Mouse (Mus musculus) thymus, adult 2 months (tissue): ENCODE data around the gene Rab6b. TPM values are rescaled to one million over a fixed set of nuclear protein-coding genes. Genes with fewer than 3 reads are reported as not detected.

ENCODE experiments used
- DNase-seq: peaks from one replicate; pipeline ENCODE4 v3.0.0; 2021
- H3K27ac ChIP-seq: fragments of 200-500 bp; 2 replicates; pipeline ENCODE4 v1.5.1; 2012; ENCODE audit warnings: low read length, control low read depth; ENCODE audit not compliant: control insufficient read depth, insufficient read depth
- H3K27me3 ChIP-seq: fragments of 200-500 bp; 2 replicates; pipeline ENCODE4 v1.6.1; 2012; ENCODE audit warnings: mild to moderate bottlenecking, low read length, moderate library complexity, mixed read lengths; ENCODE audit not compliant: control insufficient read depth, insufficient read depth
- H3K36me3 ChIP-seq: fragments of 200-500 bp; 2 replicates; pipeline ENCODE4 v1.6.1; 2012; ENCODE audit warnings: mild to moderate bottlenecking, low read length, moderate library complexity; ENCODE audit not compliant: control insufficient read depth, insufficient read depth
- H3K4me1 ChIP-seq: fragments of 200-500 bp; replicated peaks from 2 replicates; pipeline ENCODE4 v1.6.1; 2012; ENCODE audit warnings: low read length; ENCODE audit not compliant: control insufficient read depth, insufficient read depth
- H3K4me3 ChIP-seq: fragments of 200-500 bp; 2 replicates; pipeline ENCODE4 v1.5.1; 2012; ENCODE audit warnings: mild to moderate bottlenecking, low read length, control low read depth, moderate library complexity; ENCODE audit not compliant: control insufficient read depth, insufficient read depth
- CTCF ChIP-seq: fragments of 200-500 bp; IDR thresholded peaks from 2 replicates; pipeline ENCODE4 v1.5.1; 2012; ENCODE audit warnings: mild to moderate bottlenecking, control low read depth, low read length, moderate library complexity, borderline replicate concordance; ENCODE audit not compliant: control insufficient read depth, poor library complexity, insufficient read depth; ENCODE audit errors: extremely low read depth
- POLR2A ChIP-seq: fragments of 200-500 bp; IDR thresholded peaks from 2 replicates; pipeline ENCODE4 v1.6.1; 2012; ENCODE audit warnings: mild to moderate bottlenecking, low read length, control low read depth, moderate library complexity; ENCODE audit not compliant: control insufficient read depth, poor library complexity, insufficient read depth; ENCODE audit errors: extremely low read depth
- WGBS: fragments of 180-500 bp; shearing (Covaris S2); methylation state at CpG from one replicate; pipeline ENCODE4 v1.1.7; 2018; 5-methylcytosine and 5-hydroxymethylcytosine counted together
- polyA plus RNA-seq: library from polyadenylated mRNA; depleted of rRNA; stranded (reverse); fragments of >200 nt; gene quantifications from 2 replicates; pipeline ENCODE4 v1.2.3, GENCODE M21; 2012

The Rab6b gene
- polyA plus RNA-seq, 1 experiment = 4.7 TPM

DNA sequence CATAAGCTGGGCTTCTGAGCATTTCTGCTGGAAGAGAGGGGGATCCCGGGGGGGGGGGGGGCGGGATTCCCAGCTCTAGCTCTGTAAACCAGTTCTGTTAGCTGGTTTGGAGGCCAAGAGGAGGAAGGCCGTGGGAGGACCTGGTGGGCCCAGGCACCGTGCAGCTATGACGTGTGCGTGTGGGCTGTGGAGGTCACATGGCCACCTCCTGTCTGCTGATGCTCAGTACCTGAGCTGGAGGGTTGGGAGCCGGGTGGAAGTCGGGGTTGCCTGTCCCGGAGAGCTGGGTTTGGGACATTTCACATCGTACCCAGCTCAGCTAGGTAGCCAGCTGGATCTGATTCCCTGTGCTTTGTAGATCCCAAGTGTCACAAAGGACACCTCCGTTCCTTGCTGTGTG lies 1.8 kb downstream of the Rab6b start:
- no peaks in the 10 kb centered on the region for H3K27me3 ChIP-seq
- DNase-seq = no peak
- H3K4me3 ChIP-seq = no peak overlapping the region
- 79% methylated on average over 11 of the region's 11 CpGs for WGBS
- TF ChIP-seq CTCF (no peak), POLR2A (no peak)
- H3K27ac ChIP-seq = no peak overlapping the region
- H3K36me3 ChIP-seq = no peaks in the 10 kb centered on the region
- H3K4me1 ChIP-seq = peaks cover 30% of the 10 kb centered on the region

DNA sequence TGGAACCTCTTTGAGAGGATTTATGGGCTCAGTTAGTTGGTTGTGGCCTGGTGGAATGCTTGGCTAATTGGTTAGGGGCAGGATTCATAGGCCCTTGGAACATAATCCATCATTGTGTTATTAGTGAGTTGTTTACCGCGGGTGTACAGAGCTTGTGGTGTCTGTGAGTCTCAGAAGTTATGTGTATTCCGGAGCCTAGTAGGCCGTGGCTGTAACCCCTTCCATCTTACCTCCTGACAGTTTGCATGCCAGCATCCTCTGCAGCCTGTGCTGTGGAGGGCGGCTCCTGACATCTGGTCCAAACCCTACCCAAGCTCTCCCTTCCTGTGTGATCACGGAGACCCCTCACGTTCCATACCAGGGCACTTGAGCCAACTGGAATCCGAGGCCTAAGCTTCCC lies 2.7 kb downstream of the Rab6b start:
- WGBS = 97% methylated on average over 8 of the region's 8 CpGs
- H3K4me3 ChIP-seq = no peak overlapping the region
- no peaks in the 10 kb centered on the region for H3K27me3 ChIP-seq
- DNase-seq = no peak
- peaks cover 30% of the 10 kb centered on the region for H3K4me1 ChIP-seq
- TF ChIP-seq CTCF = no peak
- TF ChIP-seq POLR2A = no peak
- H3K36me3 ChIP-seq = no peaks in the 10 kb centered on the region
- H3K27ac ChIP-seq = no peak overlapping the region

DNA sequence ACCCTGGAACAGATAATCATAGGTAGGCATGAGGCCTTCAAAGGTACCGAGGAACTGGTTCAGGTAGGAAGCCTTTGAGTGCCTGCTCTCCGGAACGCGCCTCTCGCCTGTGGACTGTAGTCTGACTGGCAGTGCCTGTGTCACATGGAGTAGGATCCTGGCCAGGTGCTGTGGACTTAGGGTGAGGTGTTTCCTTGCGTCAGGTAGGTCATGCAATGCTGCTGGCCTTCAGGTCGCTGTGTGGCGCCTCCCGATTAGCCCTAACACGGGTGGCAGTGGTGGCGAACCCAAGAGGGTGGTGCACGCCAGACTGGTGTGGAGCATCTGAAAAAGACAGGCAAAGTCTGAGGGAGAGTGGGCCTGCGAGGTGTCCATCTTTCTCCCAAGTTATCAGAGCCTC lies 3.3 kb downstream of the Rab6b start:
- no peak overlapping the region for H3K4me3 ChIP-seq
- no peaks in the 10 kb centered on the region for H3K36me3 ChIP-seq
- H3K27me3 ChIP-seq = no peaks in the 10 kb centered on the region
- no peak overlapping the region for H3K27ac ChIP-seq
- TF ChIP-seq POLR2A (no peak), CTCF (no peak)
- 96% methylated on average over 13 of the region's 13 CpGs for WGBS
- no peak for DNase-seq
- H3K4me1 ChIP-seq = peaks cover 28% of the 10 kb centered on the region

DNA sequence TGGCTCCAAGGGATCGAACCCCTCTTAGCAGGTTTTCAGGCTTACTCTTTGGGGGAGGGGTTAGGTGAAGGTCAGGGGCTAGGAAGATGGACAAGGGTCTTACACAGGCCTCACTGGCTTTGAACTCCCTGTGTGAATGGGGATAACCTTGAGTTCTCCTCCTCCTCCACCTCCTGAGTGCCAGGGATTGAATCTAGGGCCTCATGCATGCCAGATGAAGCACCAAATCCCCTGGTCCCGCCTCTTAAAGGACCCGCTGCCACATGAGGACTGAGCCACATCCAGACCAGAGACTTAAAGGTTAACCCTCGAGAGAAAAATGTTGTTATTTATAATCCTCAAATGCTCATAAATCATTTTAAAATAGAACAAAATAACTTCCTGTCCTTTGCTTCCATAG lies 5.4 kb downstream of the Rab6b start:
- no peak overlapping the region for H3K27ac ChIP-seq
- no peak for TF ChIP-seq CTCF
- no peak for TF ChIP-seq POLR2A
- H3K4me1 ChIP-seq = peaks cover 12% of the 10 kb centered on the region
- H3K4me3 ChIP-seq = no peak overlapping the region
- H3K36me3 ChIP-seq = no peaks in the 10 kb centered on the region
- 81% methylated on average over 4 of the region's 4 CpGs for WGBS
- DNase-seq = no peak
- H3K27me3 ChIP-seq = no peaks in the 10 kb centered on the region

DNA sequence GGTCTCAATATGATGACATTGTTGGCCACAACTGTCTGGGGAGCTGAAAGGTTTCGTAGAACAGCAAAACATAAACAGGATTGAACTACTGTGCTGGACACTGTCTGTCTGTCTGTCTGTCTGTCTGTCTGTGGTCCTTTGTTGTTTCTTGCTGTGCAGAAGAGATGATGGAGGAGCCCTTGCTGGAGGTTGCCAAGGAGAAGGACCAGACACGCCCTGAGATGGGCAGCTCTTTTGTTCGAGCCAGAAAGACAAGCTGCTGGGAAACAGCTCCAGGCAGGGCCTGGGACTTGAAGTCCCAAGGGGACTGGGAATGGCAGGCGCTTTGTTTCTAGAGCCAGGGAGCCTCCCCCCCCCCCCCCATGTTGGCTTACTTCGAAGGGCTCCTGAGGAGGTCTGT lies 5.9 kb downstream of the Rab6b start:
- no peaks in the 10 kb centered on the region for H3K27me3 ChIP-seq
- TF ChIP-seq CTCF (no peak), POLR2A (no peak)
- no peak overlapping the region for H3K27ac ChIP-seq
- DNase-seq = no peak
- peaks cover 12% of the 10 kb centered on the region for H3K4me1 ChIP-seq
- H3K36me3 ChIP-seq = no peaks in the 10 kb centered on the region
- H3K4me3 ChIP-seq = no peak overlapping the region
- 92% methylated on average over 5 of the region's 5 CpGs for WGBS

DNA sequence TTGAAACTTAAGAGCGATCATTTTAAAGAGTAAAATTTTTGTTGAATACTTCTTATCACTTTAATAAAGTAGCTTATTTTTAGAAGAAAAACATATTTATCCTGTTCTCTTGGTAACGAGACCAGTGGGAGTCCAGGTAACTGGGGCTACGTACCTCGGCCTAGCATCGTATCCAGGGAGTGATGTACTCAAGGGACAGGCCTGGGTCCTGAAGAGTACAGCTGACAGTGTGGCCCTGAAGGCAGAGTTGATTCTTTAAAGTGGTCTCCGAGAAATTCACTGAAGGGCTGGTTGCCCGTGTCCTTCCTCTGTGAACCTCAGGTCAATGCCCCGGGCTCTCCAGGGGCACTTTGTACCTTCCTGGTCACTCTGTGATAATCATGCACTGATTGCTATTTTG lies 6.4 kb downstream of the Rab6b start:
- TF ChIP-seq POLR2A (no peak), CTCF (no peak)
- peaks cover 7% of the 10 kb centered on the region for H3K4me1 ChIP-seq
- WGBS = 96% methylated on average over 8 of the region's 8 CpGs
- DNase-seq = no peak
- H3K27me3 ChIP-seq = no peaks in the 10 kb centered on the region
- H3K4me3 ChIP-seq = no peak overlapping the region
- H3K27ac ChIP-seq = no peak overlapping the region
- no peaks in the 10 kb centered on the region for H3K36me3 ChIP-seq

DNA sequence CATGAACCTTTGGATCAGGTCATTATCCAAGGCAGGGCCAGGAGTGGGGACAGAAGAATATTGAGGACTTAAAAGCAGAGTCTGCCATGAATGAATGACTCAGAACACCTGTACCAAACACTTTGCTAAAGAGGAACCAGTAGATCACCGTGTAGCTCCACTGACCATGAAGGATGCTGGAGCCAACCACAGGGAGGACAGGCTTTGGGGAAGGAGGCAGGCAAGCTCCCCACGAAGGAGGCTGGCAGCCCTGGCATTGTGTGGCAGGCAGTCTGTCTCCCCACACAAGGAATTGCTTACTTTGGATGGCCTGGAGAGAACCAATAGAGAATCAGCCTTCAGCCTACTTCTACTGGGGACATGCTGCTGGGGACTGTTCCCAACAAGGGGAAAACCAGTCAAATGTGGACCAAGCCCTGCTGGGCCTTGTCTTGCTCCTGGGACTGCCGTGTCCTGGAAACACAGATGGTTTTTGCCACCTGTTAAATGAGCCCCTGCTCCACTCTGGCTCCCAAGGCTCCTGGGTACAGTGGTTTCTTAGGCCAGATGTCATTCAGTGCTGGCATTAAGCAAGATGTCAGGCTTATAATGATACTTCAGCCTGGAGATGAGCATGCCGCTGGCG lies 7.2 kb downstream of the Rab6b start:
- TF ChIP-seq POLR2A (no peak), CTCF (no peak)
- DNase-seq = no peak
- Histone ChIP-seq H3K27me3 (no peaks in the 10 kb centered on the region), H3K36me3 (no peaks in the 10 kb centered on the region), H3K4me3 (no peak overlapping the region), H3K27ac (no peak overlapping the region), H3K4me1 (no peaks in the 10 kb centered on the region)
- 74% methylated on average over 5 of the region's 5 CpGs for WGBS
